Mouse (Mus musculus) stomach, postnatal 0 days (tissue): ENCODE measurements around the gene Immp2l. TPM values are rescaled to one million over a fixed set of nuclear protein-coding genes. Genes with fewer than 3 reads are reported as not detected.

Experiments used
- ATAC-seq: fragments of 200-750 bp; cut with Nextera tagmentation; 2 replicates; pipeline ENCODE4 v1.8.0; 2017; ENCODE audit not compliant: low FRiP score, low TSS enrichment
- DNase-seq: peaks from one replicate; pipeline ENCODE4 v3.0.0-alpha.2; 2016; ENCODE audit warnings: low spot score
- H3K27ac ChIP-seq: fragments of 300-500 bp; sonication (generic); replicated peaks from 2 replicates; pipeline ENCODE4 v1.5.1; 2014; ENCODE audit warnings: mild to moderate bottlenecking, control low read depth
- H3K27me3 ChIP-seq: fragments of 300-500 bp; sonication (generic); 2 replicates; pipeline ENCODE4 v1.6.1; 2014; ENCODE audit warnings: low read length; ENCODE audit not compliant: control insufficient read depth, insufficient read depth
- H3K36me3 ChIP-seq: fragments of 300-500 bp; sonication (generic); 2 replicates; pipeline ENCODE4 v1.6.1; 2014; ENCODE audit warnings: low read length, mixed read lengths; ENCODE audit not compliant: control insufficient read depth, insufficient read depth
- H3K4me1 ChIP-seq: fragments of 300-500 bp; sonication (generic); replicated peaks from 2 replicates; pipeline ENCODE4 v1.6.1; 2014; ENCODE audit warnings: antibody characterized with exemption; ENCODE audit not compliant: control insufficient read depth, insufficient read depth
- H3K4me2 ChIP-seq: fragments of 300-500 bp; sonication (generic); replicated peaks from 2 replicates; pipeline ENCODE4 v1.6.1; 2014; ENCODE audit warnings: low read depth, mild to moderate bottlenecking, control low read depth, moderate library complexity
- H3K4me3 ChIP-seq: fragments of 300-500 bp; sonication (generic); 2 replicates; pipeline ENCODE4 v1.5.1; 2014; ENCODE audit warnings: low read depth, low read length, control low read depth
- H3K9ac ChIP-seq: fragments of 300-500 bp; sonication (generic); 2 replicates; pipeline ENCODE4 v1.6.1; 2014; ENCODE audit warnings: mild to moderate bottlenecking, low read length, control low read depth, mixed read lengths
- H3K9me3 ChIP-seq: fragments of 300-500 bp; sonication (generic); 2 replicates; pipeline ENCODE4 v1.6.1; 2016; ENCODE audit warnings: low read length; ENCODE audit not compliant: control insufficient read depth
- CTCF ChIP-seq: IDR thresholded peaks from 2 replicates; pipeline ENCODE4 v1.5.1; 2016; ENCODE audit warnings: antibody characterized with exemption, low read depth, mild to moderate bottlenecking, moderate library complexity
- EP300 ChIP-seq: optimal IDR thresholded peaks from 2 replicates; pipeline ENCODE3; 2016; ENCODE audit warnings: antibody characterized with exemption
- WGBS: fragments of 180-500 bp; shearing (Covaris S2); extraction: QIAGEN DNeasy Blood & Tissue Kit; methylation state at CpG from one replicate; pipeline ENCODE4 v1.1.7; 2014; 5-methylcytosine and 5-hydroxymethylcytosine counted together
- polyA plus RNA-seq: library from polyadenylated mRNA; unstranded; fragments of >200 nt; fragmentation: Nextera tagmentation; extraction: Ambion mirVana; gene quantifications from 2 replicates; pipeline ENCODE4 v1.2.1, GENCODE M21; 2015

Gene Immp2l
- polyA plus RNA-seq, 1 experiment from 2014 or later = 15.0 TPM

GRCm38 (mm10) chr12:41427464-41427863 is 403.6 kb downstream of the Immp2l start:
- H3K27me3 ChIP-seq = no peaks in the 10 kb centered on the region
- 80% methylated on average over 5 of the region's 5 CpGs for WGBS
- no peak overlapping the region for H3K4me2 ChIP-seq
- H3K36me3 ChIP-seq = no peaks in the 10 kb centered on the region
- ATAC-seq (no peak), DNase-seq (no peak)
- no peak overlapping the region for H3K9ac ChIP-seq
- no peaks in the 10 kb centered on the region for H3K9me3 ChIP-seq
- no peak overlapping the region for H3K4me3 ChIP-seq
- no peak overlapping the region for H3K27ac ChIP-seq
- no peaks in the 10 kb centered on the region for H3K4me1 ChIP-seq
- no peak for TF ChIP-seq EP300
- no peak for TF ChIP-seq CTCF

GRCm38 (mm10) chr12:41428806-41429205 is 404.9 kb downstream of the Immp2l start:
- no peak overlapping the region for H3K9ac ChIP-seq
- ATAC-seq (no peak), DNase-seq (no peak)
- no peaks in the 10 kb centered on the region for H3K4me1 ChIP-seq
- H3K4me3 ChIP-seq = no peak overlapping the region
- H3K4me2 ChIP-seq = no peak overlapping the region
- TF ChIP-seq EP300 = no peak
- no peak for TF ChIP-seq CTCF
- H3K27me3 ChIP-seq = no peaks in the 10 kb centered on the region
- H3K36me3 ChIP-seq = no peaks in the 10 kb centered on the region
- no peak overlapping the region for H3K27ac ChIP-seq
- no peaks in the 10 kb centered on the region for H3K9me3 ChIP-seq

- H3K4me2 ChIP-seq = no peak overlapping the region
- DNase-seq (no peak), ATAC-seq (no peak)
- no peaks in the 10 kb centered on the region for H3K9me3 ChIP-seq
- no peak overlapping the region for H3K27ac ChIP-seq
- H3K36me3 ChIP-seq = no peaks in the 10 kb centered on the region
- no peak overlapping the region for H3K4me3 ChIP-seq
- 71% methylated on average over 5 of the region's 5 CpGs for WGBS
- H3K27me3 ChIP-seq = no peaks in the 10 kb centered on the region
- H3K4me1 ChIP-seq = no peaks in the 10 kb centered on the region
- no peak overlapping the region for H3K9ac ChIP-seq
- TF ChIP-seq EP300 (no peak), CTCF (no peak)
Observed at GRCm38 (mm10) chr12:41436206-41436985, 412.5 kb downstream of the Immp2l start.

DNA sequence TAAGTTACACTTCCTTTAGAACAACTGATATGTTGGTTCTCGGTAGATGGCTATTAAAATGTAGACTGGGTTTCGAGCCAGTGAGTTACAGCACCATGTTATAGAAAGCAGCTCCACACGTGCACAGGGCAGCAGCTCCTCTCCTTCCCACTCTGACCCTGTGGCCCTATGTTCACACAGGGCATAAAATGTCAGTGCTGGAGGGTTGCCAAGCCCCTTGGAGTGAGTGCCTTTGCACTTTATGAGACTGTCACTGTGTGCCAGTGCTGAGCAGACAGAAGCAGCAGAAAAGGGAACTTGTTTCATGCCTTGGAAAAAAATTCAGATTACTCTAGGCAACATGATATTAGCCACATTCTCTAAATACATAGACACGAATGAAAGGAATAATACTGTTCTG is 414.6 kb downstream of the Immp2l start:
- WGBS = 45% methylated on average over 4 of the region's 4 CpGs
- no peak for ATAC-seq
- TF ChIP-seq EP300 (no peak), CTCF (no peak)

GRCm38 (mm10) chr12:41468374-41468991 is 444.6 kb downstream of the Immp2l start:
- H3K4me1 ChIP-seq = no peaks in the 10 kb centered on the region
- H3K27me3 ChIP-seq = no peaks in the 10 kb centered on the region
- H3K4me3 ChIP-seq = no peak overlapping the region
- no peaks in the 10 kb centered on the region for H3K9me3 ChIP-seq
- H3K9ac ChIP-seq = no peak overlapping the region
- H3K36me3 ChIP-seq = no peaks in the 10 kb centered on the region
- ATAC-seq (no peak), DNase-seq (no peak)
- WGBS = 86% methylated on average over 3 of the region's 3 CpGs
- no peak overlapping the region for H3K4me2 ChIP-seq
- H3K27ac ChIP-seq = no peak overlapping the region
- TF ChIP-seq EP300 (no peak), CTCF (no peak)

More for the DNA sequence above, 414.6 kb downstream of the Immp2l start:
- Histone ChIP-seq H3K9ac (no peak overlapping the region), H3K4me1 (no peaks in the 10 kb centered on the region), H3K36me3 (no peaks in the 10 kb centered on the region), H3K4me2 (no peak overlapping the region), H3K4me3 (no peak overlapping the region), H3K27me3 (no peaks in the 10 kb centered on the region), H3K27ac (no peak overlapping the region), H3K9me3 (no peaks in the 10 kb centered on the region)
- no peak for DNase-seq
